Mouse (Mus musculus) hindbrain, embryonic 10.5 days (tissue): ENCODE results near the gene Rbms3. TPM values are rescaled to one million over a fixed set of nuclear protein-coding genes. Genes with fewer than 3 reads are reported as not detected.

Experiments
- DNase-seq: peaks from one replicate; pipeline ENCODE4 v3.0.0-alpha.2; 2017; ENCODE audit warnings: low spot score
- H3K27ac ChIP-seq: fragments of 300-500 bp; sonication (generic); 2 replicates; pipeline ENCODE4 v1.5.1; 2016; ENCODE audit warnings: mild to moderate bottlenecking, moderate library complexity
- H3K27me3 ChIP-seq: fragments of 300-500 bp; sonication (generic); 2 replicates; pipeline ENCODE4 v1.6.1; 2016; ENCODE audit warnings: mild to moderate bottlenecking; ENCODE audit not compliant: poor library complexity, insufficient read depth, severe bottlenecking
- H3K36me3 ChIP-seq: fragments of 300-500 bp; sonication (generic); 2 replicates; pipeline ENCODE4 v1.6.1; 2016; ENCODE audit warnings: mild to moderate bottlenecking, moderate library complexity
- H3K4me1 ChIP-seq: fragments of 300-500 bp; sonication (generic); replicated peaks from 2 replicates; pipeline ENCODE4 v1.6.1; 2016; ENCODE audit warnings: mild to moderate bottlenecking
- H3K4me3 ChIP-seq: fragments of 300-500 bp; sonication (generic); 2 replicates; pipeline ENCODE4 v1.5.1; 2016; ENCODE audit warnings: mild to moderate bottlenecking, moderate library complexity
- H3K9me3 ChIP-seq: fragments of 300-500 bp; sonication (generic); 2 replicates; pipeline ENCODE4 v1.6.1; 2016; ENCODE audit warnings: mild to moderate bottlenecking, moderate library complexity
- WGBS: fragments of 180-500 bp; shearing (Covaris S2); methylation state at CpG from one replicate; pipeline ENCODE4 v1.1.7; 2016; 5-methylcytosine and 5-hydroxymethylcytosine counted together
- polyA plus RNA-seq: library from polyadenylated mRNA; unstranded; fragments of >200 nt; fragmentation: Nextera tagmentation; extraction: Ambion mirVana; gene quantifications from 2 replicates; pipeline ENCODE4 v1.2.1, GENCODE M21; 2016

The Rbms3 gene
- polyA plus RNA-seq, 1 experiment from 2014 or later: 22.1 TPM

- WGBS: 95% methylated on average over 3 of the region's 3 CpGs
- Histone ChIP-seq H3K4me3 (no peak overlapping the region), H3K4me1 (peaks cover 7% of the 10 kb centered on the region; the same call in 1 of the 2 replicates), H3K27ac (no peak overlapping the region), H3K27me3 (no peaks in the 10 kb centered on the region), H3K9me3 (no peaks in the 10 kb centered on the region), H3K36me3 (no peaks in the 10 kb centered on the region)
- no peak for DNase-seq
Observed at GRCm38 (mm10) chr9:117139971-117140370, 489.7 kb downstream of the Rbms3 start.

- WGBS: 63% methylated on average over 5 of the region's 5 CpGs
- no peak for DNase-seq
- no peak overlapping the region for H3K27ac ChIP-seq
- no peak overlapping the region for H3K4me3 ChIP-seq
- peaks cover 4% of the 10 kb centered on the region; the same call in 1 of the 2 replicates for H3K4me1 ChIP-seq
- no peaks in the 10 kb centered on the region for H3K9me3 ChIP-seq
- no peaks in the 10 kb centered on the region for H3K36me3 ChIP-seq
- no peaks in the 10 kb centered on the region for H3K27me3 ChIP-seq
Observed at GRCm38 (mm10) chr9:117136410-117136809, 493.3 kb downstream of the Rbms3 start.

- no peak for DNase-seq
- Histone ChIP-seq H3K4me3 (no peak overlapping the region), H3K27me3 (no peaks in the 10 kb centered on the region), H3K4me1 (peaks cover 4% of the 10 kb centered on the region; the same call in 1 of the 2 replicates), H3K27ac (no peak overlapping the region), H3K36me3 (no peaks in the 10 kb centered on the region), H3K9me3 (no peaks in the 10 kb centered on the region)
- 68% methylated on average over 2 of the region's 2 CpGs for WGBS
Observed at GRCm38 (mm10) chr9:117134043-117134442, 495.7 kb downstream of the Rbms3 start.

GRCm38 (mm10) chr9:117126816-117127215, 502.9 kb downstream of the Rbms3 start:
- DNase-seq: no peak
- no peaks in the 10 kb centered on the region for H3K27me3 ChIP-seq
- WGBS: 82% methylated on average over 8 of the region's 8 CpGs
- no peak overlapping the region for H3K4me3 ChIP-seq
- H3K9me3 ChIP-seq: no peaks in the 10 kb centered on the region
- H3K4me1 ChIP-seq: no peaks in the 10 kb centered on the region
- H3K27ac ChIP-seq: 0 out of 2 replicates have a peak overlapping the region, but pooled peaks have one; percentile 18
- no peaks in the 10 kb centered on the region for H3K36me3 ChIP-seq

- no peaks in the 10 kb centered on the region for H3K9me3 ChIP-seq
- H3K27me3 ChIP-seq: no peaks in the 10 kb centered on the region
- H3K4me1 ChIP-seq: no peaks in the 10 kb centered on the region
- H3K4me3 ChIP-seq: no peak overlapping the region
- whole genome bisulfite sequencing: 90% methylated on average over 6 of the region's 6 CpGs
- no peak overlapping the region for H3K27ac ChIP-seq
- H3K36me3 ChIP-seq: no peaks in the 10 kb centered on the region
- DNase-seq: no peak
Observed at GRCm38 (mm10) chr9:117125844-117126243, 503.9 kb downstream of the Rbms3 start.

- Histone ChIP-seq H3K4me3 (no peak overlapping the region), H3K27me3 (no peaks in the 10 kb centered on the region), H3K36me3 (no peaks in the 10 kb centered on the region), H3K27ac (no peak overlapping the region), H3K9me3 (no peaks in the 10 kb centered on the region), H3K4me1 (no peaks in the 10 kb centered on the region)
- DNase-seq: no peak
- WGBS: 89% methylated on average over 6 of the region's 6 CpGs
Observed at GRCm38 (mm10) chr9:117121572-117121971, 508.1 kb downstream of the Rbms3 start.

GRCm38 (mm10) chr9:117117181-117117729, 512.5 kb downstream of the Rbms3 start:
- Histone ChIP-seq H3K36me3 (no peaks in the 10 kb centered on the region), H3K27ac (no peak overlapping the region), H3K27me3 (no peaks in the 10 kb centered on the region), H3K4me3 (no peak overlapping the region), H3K9me3 (no peaks in the 10 kb centered on the region), H3K4me1 (peaks cover 7% of the 10 kb centered on the region)
- WGBS: 93% methylated on average over 10 of the region's 10 CpGs
- DNase-seq: no peak

- 84% methylated on average over 2 of the region's 2 CpGs for WGBS
- no peak for DNase-seq
- Histone ChIP-seq H3K27me3 (no peaks in the 10 kb centered on the region), H3K9me3 (no peaks in the 10 kb centered on the region), H3K4me1 (peaks cover 7% of the 10 kb centered on the region), H3K4me3 (no peak overlapping the region), H3K36me3 (no peaks in the 10 kb centered on the region), H3K27ac (no peak overlapping the region)
Observed at GRCm38 (mm10) chr9:117115609-117116008, 514.1 kb downstream of the Rbms3 start.

- H3K4me3 ChIP-seq: no peak overlapping the region
- no peaks in the 10 kb centered on the region for H3K9me3 ChIP-seq
- peak overlapping the region; percentile 23 for H3K27ac ChIP-seq
- no peaks in the 10 kb centered on the region for H3K27me3 ChIP-seq
- H3K4me1 ChIP-seq: peaks cover 7% of the 10 kb centered on the region
- 60% methylated on average over 2 of the region's 2 CpGs for WGBS
- no peaks in the 10 kb centered on the region for H3K36me3 ChIP-seq
- no peak for DNase-seq
Observed at GRCm38 (mm10) chr9:117113592-117113991, 516.1 kb downstream of the Rbms3 start.

GRCm38 (mm10) chr9:117107926-117108325, 521.8 kb downstream of the Rbms3 start:
- H3K4me3 ChIP-seq: no peak overlapping the region
- H3K9me3 ChIP-seq: no peaks in the 10 kb centered on the region
- no peak for DNase-seq
- H3K4me1 ChIP-seq: peaks cover 10% of the 10 kb centered on the region; the same call in 1 of the 2 replicates
- no peak overlapping the region for H3K27ac ChIP-seq
- 90% methylated on average over 4 of the region's 4 CpGs for WGBS
- no peaks in the 10 kb centered on the region for H3K36me3 ChIP-seq
- no peaks in the 10 kb centered on the region for H3K27me3 ChIP-seq

GRCm38 (mm10) chr9:117102198-117102930, 527.3 kb downstream of the Rbms3 start:
- peaks cover 30% of the 10 kb centered on the region for H3K4me1 ChIP-seq
- no peaks in the 10 kb centered on the region for H3K36me3 ChIP-seq
- 45% methylated on average over 19 of the region's 19 CpGs for WGBS
- no peaks in the 10 kb centered on the region for H3K9me3 ChIP-seq
- no peaks in the 10 kb centered on the region for H3K27me3 ChIP-seq
- no peak overlapping the region for H3K27ac ChIP-seq
- no peak for DNase-seq
- no peak overlapping the region for H3K4me3 ChIP-seq

- Histone ChIP-seq H3K9me3 (no peaks in the 10 kb centered on the region), H3K27ac (no peak overlapping the region), H3K36me3 (no peaks in the 10 kb centered on the region), H3K4me3 (no peak overlapping the region), H3K27me3 (no peaks in the 10 kb centered on the region), H3K4me1 (peaks cover 30% of the 10 kb centered on the region)
- no peak for DNase-seq
- WGBS: 92% methylated on average over 5 of the region's 5 CpGs
Observed at GRCm38 (mm10) chr9:117100181-117100580, 529.5 kb downstream of the Rbms3 start.

GRCm38 (mm10) chr9:117093551-117093950, 536.2 kb downstream of the Rbms3 start:
- Histone ChIP-seq H3K4me1 (no peaks in the 10 kb centered on the region; the same call in 1 of the 2 replicates), H3K36me3 (no peaks in the 10 kb centered on the region)
- WGBS: 83% methylated on average over 6 of the region's 6 CpGs

More at GRCm38 (mm10) chr9:117093551-117093950, 536.2 kb downstream of the Rbms3 start:
- no peaks in the 10 kb centered on the region for H3K27me3 ChIP-seq
- H3K9me3 ChIP-seq: no peaks in the 10 kb centered on the region
- H3K27ac ChIP-seq: no peak overlapping the region
- H3K4me3 ChIP-seq: no peak overlapping the region
- no peak for DNase-seq
